Mouse (Mus musculus) CH12.LX (cell line): ENCODE results near the gene Crat.

ENCODE experiments used
- CTCF ChIP-seq, 2 experiments: IDR thresholded peaks in 1 of 2; conservative IDR thresholded peaks in 1 of 2; 2 replicates each; pipeline ENCODE4 v1.5.1; 2011 to 2012; ENCODE audit warnings: low read depth in 2 of 2, low read length in 2 of 2, improper control_type of control experiment in 1 of 2, inconsistent platforms in 1 of 2, mild to moderate bottlenecking in 1 of 2, moderate library complexity in 1 of 2
- E2F4 ChIP-seq: IDR thresholded peaks from 2 replicates; pipeline ENCODE4 v1.6.1; 2011; ENCODE audit warnings: low read depth, low read length, improper control_type of control experiment; ENCODE audit not compliant: insufficient replicate concordance
- GABPA ChIP-seq: IDR thresholded peaks from 2 replicates; pipeline ENCODE4 v1.6.1; 2012; ENCODE audit warnings: low read depth, low read length, improper control_type of control experiment, inconsistent platforms; ENCODE audit not compliant: insufficient replicate concordance
- MXI1 ChIP-seq: IDR thresholded peaks from 2 replicates; pipeline ENCODE4 v1.6.1; 2011; ENCODE audit warnings: mild to moderate bottlenecking, low read depth, low read length, improper control_type of control experiment
- POLR2A ChIP-seq: IDR thresholded peaks from 2 replicates; pipeline ENCODE4 v1.6.1; 2011; ENCODE audit warnings: low read depth, mild to moderate bottlenecking, improper control_type of control experiment, low read length
- POLR2AphosphoS2 ChIP-seq: IDR thresholded peaks from 2 replicates; pipeline ENCODE4 v1.6.1; 2011; ENCODE audit warnings: low read depth, low read length, improper control_type of control experiment
- SMC3 ChIP-seq: IDR thresholded peaks from 2 replicates; pipeline ENCODE4 v1.6.1; 2011; ENCODE audit warnings: low read depth, low read length, improper control_type of control experiment
- USF1 ChIP-seq: IDR thresholded peaks from 2 replicates; pipeline ENCODE4 v1.6.1; 2014; ENCODE audit warnings: low read depth, mild to moderate bottlenecking, inconsistent platforms, low read length, improper control_type of control experiment

GRCm38 (mm10) chr2:30451525-30451924, 35.9 kb upstream of the Crat start:
- TF ChIP-seq POLR2A (no peak), E2F4 (no peak), CTCF (conservative IDR thresholded peaks at IDR 0.05 in 1 of 2, IDR thresholded peaks at IDR 0.05 in 1 of 2; ENCODE audit: low read depth in 2 of 2, low read length in 2 of 2) (no peak), MXI1 (no peak), POLR2AphosphoS2 (no peak), USF1 (no peak), SMC3 (no peak), GABPA (no peak)
